Mouse (Mus musculus) MEL (cell line): ENCODE data around the gene Adh6b. TPM values are rescaled to one million over a fixed set of nuclear protein-coding genes. Genes with fewer than 3 reads are reported as not detected.

Source experiments
- DNase-seq: peaks from one replicate; pipeline ENCODE4 v3.0.0; 2011; ENCODE audit warnings: low read depth, low spot score
- H3K27ac ChIP-seq: 2 replicates; pipeline ENCODE4 v1.5.1; 2012; ENCODE audit warnings: low read depth, mild to moderate bottlenecking, control low read depth, low read length, moderate library complexity; ENCODE audit not compliant: control insufficient read depth
- H3K27me3 ChIP-seq, 2 experiments: fragments of 150-350 bp in 1 of 2; sonication (generic) in 1 of 2; 2 replicates each; pipeline ENCODE4 v1.6.1; 2012; ENCODE audit warnings: low read length in 2 of 2, mild to moderate bottlenecking in 2 of 2, improper control_type of control experiment in 1 of 2, moderate library complexity in 1 of 2; ENCODE audit not compliant: insufficient read depth in 2 of 2, control insufficient read depth in 1 of 2
- H3K36me3 ChIP-seq, 2 experiments: 2 replicates each; pipeline ENCODE4 v1.6.1; 2012 to 2014; ENCODE audit warnings: low read length in 2 of 2, improper control_type of control experiment in 1 of 2, inconsistent platforms in 1 of 2, mild to moderate bottlenecking in 1 of 2; ENCODE audit not compliant: insufficient read depth in 2 of 2, control insufficient read depth in 1 of 2
- H3K4me1 ChIP-seq, 2 experiments: fragments of 150-350 bp in 1 of 2; sonication (generic) in 1 of 2; 2 replicates each; pipeline ENCODE4 v1.6.1; 2012; ENCODE audit warnings: low read length in 2 of 2, improper control_type of control experiment in 1 of 2, mild to moderate bottlenecking in 1 of 2; ENCODE audit not compliant: insufficient read depth in 2 of 2, control insufficient read depth in 1 of 2
- H3K4me3 ChIP-seq, 2 experiments: fragments of 150-350 bp in 1 of 2; sonication (generic) in 1 of 2; 2 replicates each; pipeline ENCODE4 v1.5.1; 2012; ENCODE audit warnings: low read depth in 2 of 2, low read length in 2 of 2, mild to moderate bottlenecking in 2 of 2, moderate library complexity in 2 of 2, control low read depth in 1 of 2, improper control_type of control experiment in 1 of 2; ENCODE audit not compliant: control insufficient read depth in 1 of 2, insufficient read depth in 1 of 2
- H3K79me2 ChIP-seq: 2 replicates; pipeline ENCODE4 v1.6.1; 2012; ENCODE audit warnings: mild to moderate bottlenecking, low read length, moderate library complexity; ENCODE audit not compliant: control insufficient read depth, poor library complexity, insufficient read depth
- H3K9ac ChIP-seq: 2 replicates; pipeline ENCODE4 v1.6.1; 2012; ENCODE audit warnings: low read depth, mild to moderate bottlenecking, control low read depth, low read length, moderate library complexity; ENCODE audit not compliant: control insufficient read depth, poor library complexity, severe bottlenecking
- H3K9me3 ChIP-seq: fragments of 150-350 bp; sonication (generic); replicated peaks from 2 replicates; pipeline ENCODE4 v1.6.1; 2012; ENCODE audit warnings: mild to moderate bottlenecking, low read length, improper control_type of control experiment, moderate library complexity; ENCODE audit not compliant: insufficient read depth
- HCFC1 ChIP-seq: IDR thresholded peaks from 2 replicates; pipeline ENCODE4 v1.6.1; 2012; ENCODE audit warnings: low read depth, mild to moderate bottlenecking, inconsistent platforms, low read length, improper control_type of control experiment, moderate library complexity
- KAT2A ChIP-seq: conservative IDR thresholded peaks from 2 replicates; pipeline ENCODE4 v1.6.1; 2012; ENCODE audit warnings: low read depth, low read length, improper control_type of control experiment, inconsistent platforms
- MAZ ChIP-seq: IDR thresholded peaks from 2 replicates; pipeline ENCODE4 v1.6.1; 2012; ENCODE audit warnings: low read depth, mild to moderate bottlenecking, inconsistent platforms, low read length, improper control_type of control experiment
- SMC3 ChIP-seq: IDR thresholded peaks from 2 replicates; pipeline ENCODE4 v1.6.1; 2011; ENCODE audit warnings: low read depth, low read length, improper control_type of control experiment
- TAL1 ChIP-seq: IDR thresholded peaks from 2 replicates; pipeline ENCODE4 v1.6.1; 2012; ENCODE audit warnings: mild to moderate bottlenecking, inconsistent platforms, low read length, moderate library complexity, mixed read lengths
- USF1 ChIP-seq: IDR thresholded peaks from 2 replicates; pipeline ENCODE4 v1.6.1; 2014; ENCODE audit warnings: low read depth, mild to moderate bottlenecking, inconsistent platforms, low read length, improper control_type of control experiment, moderate library complexity
- ZKSCAN1 ChIP-seq: IDR thresholded peaks from 2 replicates; pipeline ENCODE4 v1.6.1; 2012; ENCODE audit warnings: low read depth, mild to moderate bottlenecking, inconsistent platforms, low read length, improper control_type of control experiment, moderate library complexity
- polyA plus RNA-seq, 2 experiments: library from polyadenylated mRNA; stranded (reverse) in 1 of 2; unstranded in 1 of 2; fragments of >175 nt in 1 of 2; fragments of >200 nt in 1 of 2; gene quantifications; 2 replicates each; pipeline versions ENCODE4 v1.2.1 to v1.2.4; 2012; ENCODE audit warnings: low replicate concordance in 2 of 2, low read depth in 1 of 2; ENCODE audit not compliant: insufficient read length in 2 of 2, insufficient read depth in 1 of 2, missing spikeins in 1 of 2
- total RNA-seq: library from RNA; depleted of rRNA; stranded (reverse); fragments of 300-350 nt; gene quantifications from 2 replicates; pipeline ENCODE4 v1.2.3, GENCODE M21; 2012; rRNA removed

Adh6b gene
- total and polyA plus RNA-seq, 3 experiments: not detected

- DNase-seq: no peak
- Histone ChIP-seq H3K79me2 (no peaks in the 10 kb centered on the region), H3K4me3 (no peak overlapping the region), H3K9me3 (no peaks in the 10 kb centered on the region), H3K36me3 (no peaks in the 10 kb centered on the region), H3K27me3 (peaks cover 3 to 10% of the 10 kb centered on the region in 2 experiments), H3K27ac (no peak overlapping the region), H3K9ac (no peak overlapping the region), H3K4me1 (no peaks in the 10 kb centered on the region)
- no peak for TF ChIP-seq USF1
- no peak for TF ChIP-seq SMC3
- TF ChIP-seq TAL1: no peak
- TF ChIP-seq HCFC1: no peak
- no peak for TF ChIP-seq KAT2A
- TF ChIP-seq MAZ: no peak
- no peak for TF ChIP-seq ZKSCAN1
- TF ChIP-seq, all 39 proteins: peak for 0
Measured at GRCm38 (mm10) chr3:138407920-138408319, 66.3 kb downstream of the Adh6b start.

Other genes starting within 250 kb of the Adh6b start
- gene Trmt10a, start 198.3 kb upstream of the Adh6b start, total RNA-seq: 9.7 and 12.1 TPM in 2 replicates
- 10 to 100 TPM in 1 of 2 experiments, not detected in 1; 18.1 TPM for gene Trmt10a, start 198.3 kb upstream of the Adh6b start, polyA plus RNA-seq
- 2.5 and 2.7 TPM in 2 replicates for gene Mttp, start 196.8 kb upstream of the Adh6b start, total RNA-seq
- 1 to 10 TPM in 1 of 2 experiments, not detected in 1; 4.4 TPM for gene Mttp, start 196.8 kb upstream of the Adh6b start, polyA plus RNA-seq
- not detected in 2 replicates for gene 4930579F01Rik, start 147.9 kb upstream of the Adh6b start, total RNA-seq
- not detected for gene 4930579F01Rik, start 147.9 kb upstream of the Adh6b start, polyA plus RNA-seq
- gene Adh7, start 124.0 kb upstream of the Adh6b start, total RNA-seq: not detected in 2 replicates
- gene Adh7, start 124.0 kb upstream of the Adh6b start, polyA plus RNA-seq: not detected
- 0.15 and 0.23 TPM in 2 replicates for gene Adh1, start 80.8 kb upstream of the Adh6b start, total RNA-seq
- gene Adh1, start 80.8 kb upstream of the Adh6b start, polyA plus RNA-seq: not detected
- 0.10 TPM in 1 of 2 replicates, not detected in the other for gene Adh6a, start 28.5 kb upstream of the Adh6b start, total RNA-seq
- 1 to 10 TPM in 1 of 2 experiments, not detected in 1; 1.5 TPM for gene Adh6a, start 28.5 kb upstream of the Adh6b start, polyA plus RNA-seq
- gene Adh4, start 73.7 kb downstream of the Adh6b start, total RNA-seq: not detected in 2 replicates
- not detected for gene Adh4, start 73.7 kb downstream of the Adh6b start, polyA plus RNA-seq
- gene Adh5, start 101.3 kb downstream of the Adh6b start, total RNA-seq: 127 and 128 TPM in 2 replicates
- gene Adh5, start 101.3 kb downstream of the Adh6b start, polyA plus RNA-seq: 100 to 1,000 TPM; 187 to 351 TPM
- gene Metap1, start 147.7 kb downstream of the Adh6b start, total RNA-seq: 71.0 and 73.1 TPM in 2 replicates
- 10 to 100 TPM; 57.4 to 96.3 TPM for gene Metap1, start 147.7 kb downstream of the Adh6b start, polyA plus RNA-seq
- 363 and 364 TPM in 2 replicates for gene Eif4e, start 184.4 kb downstream of the Adh6b start, total RNA-seq
- gene Eif4e, start 184.4 kb downstream of the Adh6b start, polyA plus RNA-seq: 100 to 1,000 TPM in 1 of 2 experiments, 10 to 100 TPM in 1; 83.5 to 490 TPM